Mouse (Mus musculus) adipocyte (in vitro differentiated cells): ENCODE data around the gene Ntn1.
A peak's percentile ranks its signal among the peaks of the same experiment; 100 is the strongest.

Source experiments
- DNase-seq: peaks from one replicate; pipeline ENCODE4 v3.0.0-alpha.2; 2016; ENCODE audit warnings: low spot score

Ntn1 gene

GRCm38 (mm10) chr11:68261162-68261892, 139.3 kb downstream of the Ntn1 start:
- DNase-seq: peak; percentile 12

- no peak for DNase-seq
Measured at GRCm38 (mm10) chr11:68260399-68260798, 140.2 kb downstream of the Ntn1 start.

- DNase-seq: no peak
Measured at GRCm38 (mm10) chr11:68258498-68258897, 142.1 kb downstream of the Ntn1 start.

GRCm38 (mm10) chr11:68253531-68253930, 147.1 kb downstream of the Ntn1 start:
- no peak for DNase-seq

GRCm38 (mm10) chr11:68250106-68250505, 150.5 kb downstream of the Ntn1 start:
- no peak for DNase-seq

GRCm38 (mm10) chr11:68247897-68248296, 152.7 kb downstream of the Ntn1 start:
- no peak for DNase-seq

GRCm38 (mm10) chr11:68244992-68245261, 155.7 kb downstream of the Ntn1 start:
- no peak for DNase-seq

GRCm38 (mm10) chr11:68244254-68244991, 156.2 kb downstream of the Ntn1 start:
- no peak for DNase-seq

GRCm38 (mm10) chr11:68239756-68240155, 160.9 kb downstream of the Ntn1 start:
- no peak for DNase-seq

- DNase-seq: no peak
Measured at GRCm38 (mm10) chr11:68233469-68233965, 167.1 kb downstream of the Ntn1 start.

- DNase-seq: no peak
Measured at GRCm38 (mm10) chr11:68231558-68231957, 169.1 kb downstream of the Ntn1 start.

- peak; percentile 71 for DNase-seq
Measured at GRCm38 (mm10) chr11:68228941-68229665, 171.5 kb downstream of the Ntn1 start.

GRCm38 (mm10) chr11:68227837-68228236, 172.8 kb downstream of the Ntn1 start:
- DNase-seq: no peak

- DNase-seq: no peak
Measured at GRCm38 (mm10) chr11:68226654-68227057, 174.0 kb downstream of the Ntn1 start.

- DNase-seq: no peak
Measured at GRCm38 (mm10) chr11:68223143-68223542, 177.5 kb downstream of the Ntn1 start.

GRCm38 (mm10) chr11:68222209-68222608, 178.4 kb downstream of the Ntn1 start:
- no peak for DNase-seq

GRCm38 (mm10) chr11:68220733-68221132, 179.9 kb downstream of the Ntn1 start:
- no peak for DNase-seq

GRCm38 (mm10) chr11:68216041-68216440, 184.6 kb downstream of the Ntn1 start:
- no peak for DNase-seq

- DNase-seq: no peak
Measured at GRCm38 (mm10) chr11:68215206-68215912, 185.3 kb downstream of the Ntn1 start.

GRCm38 (mm10) chr11:68214496-68215205, 186.0 kb downstream of the Ntn1 start:
- DNase-seq: no peak

GRCm38 (mm10) chr11:68213896-68214295, 186.7 kb downstream of the Ntn1 start:
- no peak for DNase-seq
